Mouse (Mus musculus) kidney, adult 2 months (tissue): ENCODE results near the gene Ankrd13b.

Source experiments
- CTCF ChIP-seq: fragments of 200-500 bp; conservative IDR thresholded peaks from 2 replicates; pipeline ENCODE4 v1.5.1; 2011; ENCODE audit warnings: low read depth, mild to moderate bottlenecking, control low read depth, low read length, moderate library complexity, mixed read lengths; ENCODE audit not compliant: insufficient read depth, insufficient read length
- POLR2A ChIP-seq: fragments of 200-500 bp; IDR thresholded peaks from one replicate; pipeline ENCODE4 v1.6.1; 2011; ENCODE audit warnings: low read depth, low read length, control low read depth

- TF ChIP-seq POLR2A (no peak), CTCF (peak; percentile 70)
These were observed 18.9 kb upstream of the Ankrd13b start for GRCm38 (mm10) chr11:77508068-77509021.
